Mouse (Mus musculus): ENCODE measurements around the gene Man1c1. TPM values are rescaled to one million over a fixed set of nuclear protein-coding genes. Genes with fewer than 3 reads are reported as not detected.

The Man1c1 gene
- polyA plus RNA-seq, 1 experiment = 6.9 TPM

DNA sequence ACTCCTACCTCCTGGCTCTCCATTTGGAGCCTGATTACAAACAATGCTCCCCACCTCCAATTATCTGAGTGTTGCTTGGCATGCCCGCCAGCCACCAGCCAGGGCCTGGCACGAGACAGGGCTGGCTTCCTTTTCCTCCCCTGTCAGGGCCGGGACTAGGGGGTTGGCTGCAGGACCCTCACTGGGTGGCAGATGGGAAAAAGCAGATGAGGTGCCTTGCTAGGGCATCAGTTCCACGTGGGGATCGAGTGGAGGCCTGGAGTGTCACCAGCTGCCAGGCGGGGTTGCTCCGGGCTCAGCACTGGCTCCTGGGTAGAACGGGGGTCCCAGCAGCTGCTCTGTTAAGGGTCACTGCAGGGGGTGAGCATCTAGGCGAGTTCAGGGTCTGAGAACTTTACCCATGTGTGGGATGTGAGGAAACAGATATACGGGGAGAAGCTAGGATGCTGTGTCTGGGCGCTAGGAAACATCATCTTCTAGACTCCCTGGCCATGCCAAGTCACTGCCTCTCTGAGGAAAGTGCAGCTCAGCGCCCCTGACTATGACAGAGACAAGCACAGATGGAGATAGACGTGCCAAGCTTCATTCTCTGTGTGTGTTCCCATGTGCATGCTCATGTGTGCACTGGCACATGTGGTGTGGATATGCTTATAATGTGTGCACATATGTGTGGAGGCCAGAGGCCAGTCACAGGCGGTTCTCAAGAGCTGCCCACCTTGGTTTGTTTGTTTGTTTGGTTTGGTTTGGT, 133.2 kb downstream of the Man1c1 start:
- no peaks in the 10 kb centered on the region for H3K36me3 ChIP-seq (ENCODE audit: control insufficient read depth, insufficient read depth, low read length)
- 88% methylated on average over 13 of the region's 14 CpGs for WGBS
- H3K4me1 ChIP-seq (ENCODE audit: control insufficient read depth, insufficient read depth, insufficient read length) = no peaks in the 10 kb centered on the region
- no peaks in the 10 kb centered on the region for H3K27me3 ChIP-seq (ENCODE audit: control insufficient read depth, insufficient read depth, low read length)
- no peak for DNase-seq (ENCODE audit: low read depth in 1 of 2, low spot score in 2 of 2)
- no peak overlapping the region for H3K27ac ChIP-seq (ENCODE audit: insufficient read depth, low read length)
- no peak overlapping the region for H3K4me3 ChIP-seq (ENCODE audit: extremely low read depth, insufficient read depth, insufficient read length)
- TF ChIP-seq POLR2A (IDR thresholded peaks at IDR 0.05; ENCODE audit: low read depth, low read length) (no peak), CTCF (IDR thresholded peaks at IDR 0.05; ENCODE audit: extremely low read depth, insufficient read depth, insufficient read length, insufficient replicate concordance) (no peak)

DNA sequence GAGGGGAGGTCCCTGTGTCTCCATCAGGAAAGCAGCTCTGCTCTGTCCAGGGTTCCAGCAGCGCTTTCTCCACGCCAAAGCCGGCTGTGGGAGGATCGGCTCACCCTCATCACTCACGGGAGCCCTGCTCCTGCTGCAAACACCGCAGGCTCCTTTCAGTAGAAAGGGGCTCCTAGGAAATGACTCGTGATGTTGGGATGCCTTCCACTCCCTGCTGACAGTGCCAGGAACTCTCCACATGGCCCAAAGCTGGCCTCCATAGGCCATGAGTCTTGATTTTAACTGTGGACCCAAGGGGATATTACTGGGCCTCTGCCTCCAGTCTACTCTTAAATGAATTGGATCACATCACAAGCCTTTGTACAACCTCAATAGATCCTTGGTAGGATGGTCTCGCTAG, 134.3 kb downstream of the Man1c1 start:
- Histone ChIP-seq H3K27me3 (ENCODE audit: control insufficient read depth, insufficient read depth, low read length) (no peaks in the 10 kb centered on the region), H3K27ac (ENCODE audit: insufficient read depth, low read length) (no peak overlapping the region), H3K4me1 (ENCODE audit: control insufficient read depth, insufficient read depth, insufficient read length) (no peaks in the 10 kb centered on the region), H3K4me3 (ENCODE audit: extremely low read depth, insufficient read depth, insufficient read length) (no peak overlapping the region), H3K36me3 (ENCODE audit: control insufficient read depth, insufficient read depth, low read length) (no peaks in the 10 kb centered on the region)
- WGBS = 85% methylated on average over 8 of the region's 8 CpGs
- no peak for TF ChIP-seq POLR2A (IDR thresholded peaks at IDR 0.05; ENCODE audit: low read depth, low read length)
- no peak for TF ChIP-seq CTCF (IDR thresholded peaks at IDR 0.05; ENCODE audit: extremely low read depth, insufficient read depth, insufficient read length, insufficient replicate concordance)
- DNase-seq (ENCODE audit: low read depth in 1 of 2, low spot score in 2 of 2) = no peak

DNA sequence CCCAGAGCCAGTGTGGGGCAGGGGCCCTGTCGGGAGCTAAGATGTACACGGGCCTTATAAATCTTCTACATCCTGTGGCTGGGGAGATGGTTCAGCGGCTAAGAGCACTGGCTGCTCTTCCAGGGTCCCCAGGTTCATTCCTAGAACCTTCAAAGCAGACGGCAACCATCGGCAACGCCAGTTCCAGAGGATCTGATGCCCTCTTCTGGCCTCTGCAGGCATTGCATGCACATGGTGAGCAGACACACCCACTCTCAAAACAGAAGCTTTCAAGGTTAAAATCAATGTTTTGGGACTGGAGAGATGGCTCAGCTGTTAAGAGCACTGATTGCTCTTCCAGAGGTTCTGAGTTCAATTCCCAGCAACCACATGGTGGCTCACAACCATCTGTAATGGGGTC, 134.9 kb downstream of the Man1c1 start:
- Histone ChIP-seq H3K36me3 (ENCODE audit: control insufficient read depth, insufficient read depth, low read length) (no peaks in the 10 kb centered on the region), H3K27ac (ENCODE audit: insufficient read depth, low read length) (no peak overlapping the region), H3K4me3 (ENCODE audit: extremely low read depth, insufficient read depth, insufficient read length) (no peak overlapping the region), H3K27me3 (ENCODE audit: control insufficient read depth, insufficient read depth, low read length) (no peaks in the 10 kb centered on the region), H3K4me1 (ENCODE audit: control insufficient read depth, insufficient read depth, insufficient read length) (no peaks in the 10 kb centered on the region)
- WGBS = 88% methylated on average over 6 of the region's 6 CpGs
- DNase-seq (ENCODE audit: low read depth in 1 of 2, low spot score in 2 of 2) = no peak
- TF ChIP-seq POLR2A (IDR thresholded peaks at IDR 0.05; ENCODE audit: low read depth, low read length) (no peak), CTCF (IDR thresholded peaks at IDR 0.05; ENCODE audit: extremely low read depth, insufficient read depth, insufficient read length, insufficient replicate concordance) (peak; percentile 25; the same call in 1 of the 2 replicates)

DNA sequence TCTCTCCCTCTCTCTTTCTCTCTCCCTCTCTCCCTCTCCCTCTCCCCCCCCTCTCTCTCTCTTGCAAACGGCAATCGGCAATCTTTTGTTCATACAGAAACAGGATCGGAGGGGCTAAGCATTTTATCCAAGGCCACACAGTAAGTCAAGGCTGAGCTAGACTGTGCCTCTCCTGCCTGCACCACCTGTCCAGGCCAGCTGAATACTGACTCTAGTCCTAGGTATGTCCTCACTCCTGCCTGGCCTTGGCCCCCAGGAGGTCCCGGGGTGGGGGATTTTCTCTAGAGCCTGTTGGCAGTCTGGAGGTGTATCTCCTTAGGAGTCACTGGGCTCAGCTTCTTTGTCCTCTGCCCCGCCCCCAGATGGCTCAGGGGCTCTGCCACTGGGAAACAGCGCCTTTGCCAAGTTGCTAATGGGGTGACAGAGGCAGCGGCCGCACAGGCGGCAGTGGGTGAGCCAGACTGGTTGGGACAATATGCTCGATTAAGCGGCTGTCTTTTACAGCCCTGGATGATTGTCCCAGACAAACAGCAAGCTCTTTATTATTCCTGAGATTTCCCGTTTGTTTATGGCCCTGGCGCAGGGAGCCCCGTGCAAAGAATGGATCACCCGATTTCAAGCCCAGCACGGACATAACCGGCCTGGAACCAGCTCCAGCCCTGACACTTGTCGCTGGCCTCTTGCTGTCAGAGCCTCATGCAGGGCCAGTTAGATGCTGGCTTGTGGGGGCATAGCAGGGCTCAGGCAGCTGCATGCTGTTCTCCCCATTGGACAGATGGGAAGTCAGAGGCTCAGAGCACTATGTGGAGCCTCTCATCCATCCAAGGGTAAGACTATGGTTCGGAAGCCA, 136.5 kb downstream of the Man1c1 start:
- Histone ChIP-seq H3K27me3 (ENCODE audit: control insufficient read depth, insufficient read depth, low read length) (no peaks in the 10 kb centered on the region), H3K36me3 (ENCODE audit: control insufficient read depth, insufficient read depth, low read length) (no peaks in the 10 kb centered on the region), H3K4me1 (ENCODE audit: control insufficient read depth, insufficient read depth, insufficient read length) (no peaks in the 10 kb centered on the region), H3K4me3 (ENCODE audit: extremely low read depth, insufficient read depth, insufficient read length) (no peak overlapping the region), H3K27ac (ENCODE audit: insufficient read depth, low read length) (no peak overlapping the region)
- 90% methylated on average over 19 of the region's 19 CpGs for WGBS
- TF ChIP-seq POLR2A (IDR thresholded peaks at IDR 0.05; ENCODE audit: low read depth, low read length) (no peak), CTCF (IDR thresholded peaks at IDR 0.05; ENCODE audit: extremely low read depth, insufficient read depth, insufficient read length, insufficient replicate concordance) (no peak)
- DNase-seq (ENCODE audit: low read depth in 1 of 2, low spot score in 2 of 2) = no peak

DNA sequence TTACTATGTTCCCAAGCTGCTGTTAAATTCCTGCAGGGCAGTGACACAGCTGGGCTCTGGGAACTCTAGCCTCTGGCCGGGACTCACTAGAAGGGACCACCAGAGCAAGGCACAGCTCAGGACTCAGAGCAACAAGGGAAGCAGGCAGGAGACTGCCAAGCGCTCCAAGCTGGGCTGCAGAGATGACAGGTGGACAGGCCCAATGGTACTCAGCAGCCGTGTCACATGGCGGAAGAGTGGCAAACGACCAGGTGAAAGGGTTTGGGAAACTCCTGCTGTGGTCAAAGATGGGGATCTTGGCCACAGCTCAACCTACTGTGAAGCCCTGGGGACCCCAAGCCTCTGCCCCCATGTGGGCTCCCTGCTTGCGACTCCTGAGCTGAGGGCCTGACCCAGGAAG, 140.0 kb downstream of the Man1c1 start:
- no peak for DNase-seq (ENCODE audit: low read depth in 1 of 2, low spot score in 2 of 2)
- WGBS = 83% methylated on average over 6 of the region's 6 CpGs
- TF ChIP-seq CTCF (IDR thresholded peaks at IDR 0.05; ENCODE audit: extremely low read depth, insufficient read depth, insufficient read length, insufficient replicate concordance) = no peak
- TF ChIP-seq POLR2A (IDR thresholded peaks at IDR 0.05; ENCODE audit: low read depth, low read length) = no peak
- no peak overlapping the region for H3K4me3 ChIP-seq (ENCODE audit: extremely low read depth, insufficient read depth, insufficient read length)
- H3K36me3 ChIP-seq (ENCODE audit: control insufficient read depth, insufficient read depth, low read length) = no peaks in the 10 kb centered on the region
- H3K4me1 ChIP-seq (ENCODE audit: control insufficient read depth, insufficient read depth, insufficient read length) = no peaks in the 10 kb centered on the region
- H3K27me3 ChIP-seq (ENCODE audit: control insufficient read depth, insufficient read depth, low read length) = no peaks in the 10 kb centered on the region
- H3K27ac ChIP-seq (ENCODE audit: insufficient read depth, low read length) = no peak overlapping the region

DNA sequence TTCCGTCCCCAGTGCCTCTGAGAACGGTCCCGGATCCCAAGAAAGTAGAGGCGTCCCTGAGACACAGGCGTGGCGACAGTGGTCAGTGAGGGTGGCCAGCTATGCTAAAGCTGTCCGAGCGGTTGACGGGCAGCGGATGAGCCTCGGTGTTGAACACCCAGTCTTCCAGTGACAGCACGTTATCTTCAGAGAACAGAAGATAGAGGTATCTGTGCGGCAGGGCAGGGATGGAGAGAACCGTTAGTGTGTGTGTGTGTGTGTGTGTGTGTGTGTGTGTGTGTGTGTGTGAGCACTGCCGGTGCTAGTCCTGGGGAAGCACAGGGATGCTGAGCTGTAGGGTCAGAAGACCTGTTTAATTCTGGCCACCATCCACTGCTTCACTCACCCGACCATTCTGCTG, 140.5 kb downstream of the Man1c1 start:
- TF ChIP-seq CTCF (IDR thresholded peaks at IDR 0.05; ENCODE audit: extremely low read depth, insufficient read depth, insufficient read length, insufficient replicate concordance) = no peak
- TF ChIP-seq POLR2A (IDR thresholded peaks at IDR 0.05; ENCODE audit: low read depth, low read length) = no peak
- 91% methylated on average over 16 of the region's 16 CpGs for WGBS

More for the DNA sequence above, 140.5 kb downstream of the Man1c1 start:
- H3K4me3 ChIP-seq (ENCODE audit: extremely low read depth, insufficient read depth, insufficient read length) = no peak overlapping the region
- no peaks in the 10 kb centered on the region for H3K4me1 ChIP-seq (ENCODE audit: control insufficient read depth, insufficient read depth, insufficient read length)
- no peak for DNase-seq (ENCODE audit: low read depth in 1 of 2, low spot score in 2 of 2)
- no peaks in the 10 kb centered on the region for H3K27me3 ChIP-seq (ENCODE audit: control insufficient read depth, insufficient read depth, low read length)
- no peaks in the 10 kb centered on the region for H3K36me3 ChIP-seq (ENCODE audit: control insufficient read depth, insufficient read depth, low read length)
- H3K27ac ChIP-seq (ENCODE audit: insufficient read depth, low read length) = no peak overlapping the region

All from spleen, adult 2 months (tissue).